Mouse (Mus musculus) CH12.LX (cell line): ENCODE data around the gene Ubc. TPM values are rescaled to one million over a fixed set of nuclear protein-coding genes. Genes with fewer than 3 reads are reported as not detected.

ENCODE experiments used
- DNase-seq: peaks from one replicate; pipeline ENCODE4 v3.0.0-alpha.2; 2013; ENCODE audit errors: extremely low read depth
- H3K27ac ChIP-seq: 2 replicates; pipeline ENCODE4 v1.5.1; 2012; ENCODE audit warnings: low read depth, mild to moderate bottlenecking, control low read depth, moderate library complexity; ENCODE audit not compliant: insufficient read depth
- H3K27me3 ChIP-seq: replicated peaks from 2 replicates; pipeline ENCODE3; 2012; ENCODE audit warnings: inconsistent platforms
- H3K36me3 ChIP-seq, 2 experiments: replicated peaks in 1 of 2; 2 replicates each; pipeline versions ENCODE3 to v1.6.1; 2012; ENCODE audit warnings: inconsistent platforms in 1 of 2, low read length in 1 of 2, mild to moderate bottlenecking in 1 of 2, mixed read lengths in 1 of 2, moderate library complexity in 1 of 2; ENCODE audit not compliant: control insufficient read depth in 1 of 2, insufficient read depth in 1 of 2
- H3K4me1 ChIP-seq, 2 experiments: 2 replicates each; pipeline ENCODE4 v1.6.1; 2012; ENCODE audit warnings: inconsistent platforms in 1 of 2, moderate library complexity in 1 of 2; ENCODE audit not compliant: insufficient read depth in 2 of 2, control insufficient read depth in 1 of 2
- H3K4me2 ChIP-seq: 2 replicates; pipeline ENCODE4 v1.6.1; 2012; ENCODE audit warnings: low read depth, mild to moderate bottlenecking, control low read depth; ENCODE audit not compliant: poor library complexity, insufficient read depth, severe bottlenecking
- H3K4me3 ChIP-seq, 3 experiments: fragments of 150-350 bp in 1 of 3; sonication (generic) in 1 of 3; replicated peaks in 1 of 3; 2 replicates each; pipeline versions ENCODE3 to v1.5.1; 2011 to 2012; ENCODE audit warnings: low read depth in 2 of 3, low read length in 2 of 3, mild to moderate bottlenecking in 2 of 3, moderate library complexity in 2 of 3, control low read depth in 1 of 3, improper control_type of control experiment in 1 of 3, inconsistent platforms in 1 of 3, mixed read lengths in 1 of 3; ENCODE audit not compliant: poor library complexity in 1 of 3
- H3K79me2 ChIP-seq: replicated peaks from 2 replicates; pipeline ENCODE4 v1.6.1; 2012; ENCODE audit warnings: mild to moderate bottlenecking, moderate library complexity; ENCODE audit not compliant: control insufficient read depth, poor library complexity, insufficient read depth, severe bottlenecking; ENCODE audit errors: extremely low read depth
- H3K9ac ChIP-seq: 2 replicates; pipeline ENCODE4 v1.6.1; 2012; ENCODE audit warnings: low read depth, mild to moderate bottlenecking, control low read depth, moderate library complexity; ENCODE audit not compliant: insufficient read depth
- H3K9me3 ChIP-seq: replicated peaks from 2 replicates; pipeline ENCODE3; 2012; ENCODE audit warnings: low read length, inconsistent platforms, mixed read lengths
- BHLHE40 ChIP-seq: IDR thresholded peaks from 2 replicates; pipeline ENCODE4 v1.6.1; 2011; ENCODE audit warnings: mild to moderate bottlenecking, low read depth, low read length, improper control_type of control experiment
- CHD1 ChIP-seq: IDR thresholded peaks from 2 replicates; pipeline ENCODE4 v1.6.1; 2012; ENCODE audit warnings: low read depth, low read length, improper control_type of control experiment, inconsistent platforms
- CHD2 ChIP-seq: IDR thresholded peaks from 2 replicates; pipeline ENCODE4 v1.6.1; 2011; ENCODE audit warnings: low read length, improper control_type of control experiment
- CTCF ChIP-seq, 2 experiments: IDR thresholded peaks in 1 of 2; conservative IDR thresholded peaks in 1 of 2; 2 replicates each; pipeline ENCODE4 v1.5.1; 2011 to 2012; ENCODE audit warnings: low read depth in 2 of 2, low read length in 2 of 2, improper control_type of control experiment in 1 of 2, inconsistent platforms in 1 of 2, mild to moderate bottlenecking in 1 of 2, moderate library complexity in 1 of 2
- E2F4 ChIP-seq: IDR thresholded peaks from 2 replicates; pipeline ENCODE4 v1.6.1; 2011; ENCODE audit warnings: low read depth, low read length, improper control_type of control experiment; ENCODE audit not compliant: insufficient replicate concordance
- ELF1 ChIP-seq: IDR thresholded peaks from 2 replicates; pipeline ENCODE4 v1.6.1; 2014; ENCODE audit warnings: low read depth, mild to moderate bottlenecking, inconsistent platforms, low read length, improper control_type of control experiment
- EP300 ChIP-seq: IDR thresholded peaks from 2 replicates; pipeline ENCODE4 v1.6.1; 2011; ENCODE audit warnings: low read length, improper control_type of control experiment
- ETS1 ChIP-seq: conservative IDR thresholded peaks from 2 replicates; pipeline ENCODE4 v1.6.1; 2012; ENCODE audit warnings: low read depth, mild to moderate bottlenecking, inconsistent platforms, low read length, improper control_type of control experiment, moderate library complexity
- GABPA ChIP-seq: IDR thresholded peaks from 2 replicates; pipeline ENCODE4 v1.6.1; 2012; ENCODE audit warnings: low read depth, low read length, improper control_type of control experiment, inconsistent platforms; ENCODE audit not compliant: insufficient replicate concordance
- HCFC1 ChIP-seq: IDR thresholded peaks from 2 replicates; pipeline ENCODE4 v1.6.1; 2012; ENCODE audit warnings: low read depth, mild to moderate bottlenecking, inconsistent platforms, low read length, improper control_type of control experiment
- IRF4 ChIP-seq: IDR thresholded peaks from 2 replicates; pipeline ENCODE4 v1.6.1; 2014; ENCODE audit warnings: low read depth, mild to moderate bottlenecking, inconsistent platforms, low read length, improper control_type of control experiment
- JUN ChIP-seq: IDR thresholded peaks from 2 replicates; pipeline ENCODE4 v1.6.1; 2011; ENCODE audit warnings: low read depth, mild to moderate bottlenecking, low read length, improper control_type of control experiment, moderate library complexity; ENCODE audit not compliant: insufficient read depth
- JUND ChIP-seq: conservative IDR thresholded peaks from 2 replicates; pipeline ENCODE4 v1.6.1; 2011; ENCODE audit warnings: low read depth, low read length, improper control_type of control experiment
- KAT2A ChIP-seq: IDR thresholded peaks from 2 replicates; pipeline ENCODE4 v1.6.1; 2012; ENCODE audit warnings: low read length, improper control_type of control experiment, inconsistent platforms; ENCODE audit not compliant: insufficient replicate concordance
- MAFK ChIP-seq: IDR thresholded peaks from 2 replicates; pipeline ENCODE4 v1.6.1; 2011; ENCODE audit warnings: low read length, improper control_type of control experiment; ENCODE audit not compliant: insufficient replicate concordance
- MAX ChIP-seq: IDR thresholded peaks from 2 replicates; pipeline ENCODE4 v1.6.1; 2011; ENCODE audit warnings: low read length, improper control_type of control experiment
- MAZ ChIP-seq: IDR thresholded peaks from 2 replicates; pipeline ENCODE4 v1.6.1; 2012; ENCODE audit warnings: low read depth, mild to moderate bottlenecking, inconsistent platforms, low read length, improper control_type of control experiment, moderate library complexity
- MEF2A ChIP-seq: IDR thresholded peaks from 2 replicates; pipeline ENCODE4 v1.6.1; 2014; ENCODE audit warnings: low read depth, mild to moderate bottlenecking, inconsistent platforms, low read length, improper control_type of control experiment, borderline replicate concordance
- MXI1 ChIP-seq: IDR thresholded peaks from 2 replicates; pipeline ENCODE4 v1.6.1; 2011; ENCODE audit warnings: mild to moderate bottlenecking, low read depth, low read length, improper control_type of control experiment
- MYC ChIP-seq: IDR thresholded peaks from 2 replicates; pipeline ENCODE4 v1.6.1; 2011; ENCODE audit warnings: low read depth, mild to moderate bottlenecking, improper control_type of control experiment, low read length
- NELFE ChIP-seq: IDR thresholded peaks from 2 replicates; pipeline ENCODE4 v1.6.1; 2011; ENCODE audit warnings: low read depth, low read length, improper control_type of control experiment
- NRF1 ChIP-seq: IDR thresholded peaks from 2 replicates; pipeline ENCODE4 v1.6.1; 2014; ENCODE audit warnings: low read depth, mild to moderate bottlenecking, inconsistent platforms, low read length, improper control_type of control experiment, moderate library complexity
- PAX5 ChIP-seq: IDR thresholded peaks from 2 replicates; pipeline ENCODE4 v1.6.1; 2012; ENCODE audit warnings: low read length, inconsistent platforms, mixed read lengths
- POLR2A ChIP-seq: IDR thresholded peaks from 2 replicates; pipeline ENCODE4 v1.6.1; 2011; ENCODE audit warnings: low read depth, mild to moderate bottlenecking, improper control_type of control experiment, low read length
- POLR2AphosphoS2 ChIP-seq: IDR thresholded peaks from 2 replicates; pipeline ENCODE4 v1.6.1; 2011; ENCODE audit warnings: low read depth, low read length, improper control_type of control experiment
- RAD21 ChIP-seq: IDR thresholded peaks from 2 replicates; pipeline ENCODE4 v1.6.1; 2011; ENCODE audit warnings: low read depth, mild to moderate bottlenecking, low read length, improper control_type of control experiment, moderate library complexity
- RCOR1 ChIP-seq: conservative IDR thresholded peaks from 2 replicates; pipeline ENCODE4 v1.6.1; 2012; ENCODE audit warnings: low read depth, mild to moderate bottlenecking, inconsistent platforms, low read length, improper control_type of control experiment
- SIN3A ChIP-seq: IDR thresholded peaks from 2 replicates; pipeline ENCODE4 v1.6.1; 2012; ENCODE audit warnings: low read length, improper control_type of control experiment, inconsistent platforms
- SMC3 ChIP-seq: IDR thresholded peaks from 2 replicates; pipeline ENCODE4 v1.6.1; 2011; ENCODE audit warnings: low read depth, low read length, improper control_type of control experiment
- TBP ChIP-seq: conservative IDR thresholded peaks from 2 replicates; pipeline ENCODE4 v1.6.1; 2011; ENCODE audit warnings: low read depth, low read length, improper control_type of control experiment
- TCF12 ChIP-seq: IDR thresholded peaks from 2 replicates; pipeline ENCODE4 v1.6.1; 2014; ENCODE audit warnings: low read depth, mild to moderate bottlenecking, inconsistent platforms, low read length, improper control_type of control experiment
- UBTF ChIP-seq: IDR thresholded peaks from 2 replicates; pipeline ENCODE4 v1.6.1; 2012; ENCODE audit warnings: low read depth, mild to moderate bottlenecking, inconsistent platforms, low read length, improper control_type of control experiment, moderate library complexity
- USF1 ChIP-seq: IDR thresholded peaks from 2 replicates; pipeline ENCODE4 v1.6.1; 2014; ENCODE audit warnings: low read depth, mild to moderate bottlenecking, inconsistent platforms, low read length, improper control_type of control experiment
- USF2 ChIP-seq: conservative IDR thresholded peaks from 2 replicates; pipeline ENCODE4 v1.6.1; 2011; ENCODE audit warnings: low read depth, low read length, improper control_type of control experiment
- ZC3H11A ChIP-seq: IDR thresholded peaks from 2 replicates; pipeline ENCODE4 v1.6.1; 2012; ENCODE audit warnings: low read depth, mild to moderate bottlenecking, inconsistent platforms, low read length, improper control_type of control experiment
- ZKSCAN1 ChIP-seq: IDR thresholded peaks from 2 replicates; pipeline ENCODE4 v1.6.1; 2012; ENCODE audit warnings: low read depth, inconsistent platforms, low read length, improper control_type of control experiment, borderline replicate concordance
- ZMIZ1 ChIP-seq: IDR thresholded peaks from 2 replicates; pipeline ENCODE4 v1.6.1; 2012; ENCODE audit warnings: low read depth, mild to moderate bottlenecking, inconsistent platforms, low read length, improper control_type of control experiment
- ZNF384 ChIP-seq: IDR thresholded peaks from 2 replicates; pipeline ENCODE4 v1.6.1; 2012; ENCODE audit warnings: low read depth, low read length, improper control_type of control experiment, inconsistent platforms
- dilution Hi-C: fragments of 300-500 bp; cut with MboI; formaldehyde crosslinking; loops from 2 replicates; pipeline ENCODE4 v1.14.3; 2020; ENCODE audit warnings: low sequenced_read_pairs; ENCODE audit not compliant: extremely low pct_unique_long_range_greater_than_20kb, extremely low pct_ligation_motif_present
- in situ Hi-C: fragments of 300-500 bp; cut with MboI; formaldehyde crosslinking; loops from 3 replicates; pipeline ENCODE4 v1.14.3; 2019; ENCODE audit warnings: low sequenced_read_pairs, low pct_ligation_motif_present, low pct_unique_long_range_greater_than_20kb, mixed read lengths
- polyA plus RNA-seq: library from polyadenylated mRNA; unstranded; fragments of >175 nt; gene quantifications from 2 replicates; pipeline ENCODE4 v1.2.1, GENCODE M21; 2012; ENCODE audit warnings: low read depth; ENCODE audit not compliant: insufficient read length
- total RNA-seq, 2 experiments: library from RNA; depleted of rRNA; stranded (reverse); fragments of 300-350 nt in 1 of 2; fragments of >200 nt in 1 of 2; gene quantifications; 2 replicates each; pipeline ENCODE4 v1.2.3; 2012 to 2014

Gene Ubc
- total and polyA plus RNA-seq, 3 experiments, result 466 to 803 (median 656) TPM

- Histone ChIP-seq H3K79me2 (no peaks in the 10 kb centered on the region), H3K9ac (no peak overlapping the region), H3K36me3 (no peaks in the 10 kb centered on the region), H3K9me3 (peaks cover 20% of the 10 kb centered on the region), H3K4me2 (peak overlapping the region; percentile 90), H3K4me3 (peak overlapping the region in 2 of 3 experiments; percentile 16 to 30), H3K4me1 (peaks cover 5 to 36% of the 10 kb centered on the region in 2 experiments; a peak in 3 of 4 replicates), H3K27me3 (no peaks in the 10 kb centered on the region), H3K27ac (no peak overlapping the region)
- in situ Hi-C loops, result loop anchor here (5.0 kb wide), 1 partner anchor 85 kb away; no protein-coding TSS in a partner anchor
- TF ChIP-seq RCOR1 (no peak; the same call in 1 of the 2 replicates), POLR2A (no peak), MYC (no peak), JUND (no peak), IRF4 (peak; percentile 60; the same call in 1 of the 2 replicates), EP300 (no peak), NELFE (no peak), KAT2A (no peak), MAFK (no peak), ELF1 (0 out of 2 replicates have a peak, but pooled peaks have one; percentile 27), MXI1 (peak; percentile 39; the same call in 1 of the 2 replicates), CHD1 (no peak), HCFC1 (no peak), TCF12 (no peak), POLR2AphosphoS2 (no peak), CHD2 (no peak), BHLHE40 (no peak), MAX (no peak), USF2 (no peak), E2F4 (no peak), USF1 (no peak), PAX5 (no peak), SIN3A (peak; percentile 25; the same call in 1 of the 2 replicates), ETS1 (peak; percentile 46), CTCF (conservative IDR thresholded peaks at IDR 0.05 in 1 of 2, IDR thresholded peaks at IDR 0.05 in 1 of 2; ENCODE audit: low read depth in 2 of 2, low read length in 2 of 2) (no peak), RAD21 (no peak), UBTF (no peak), GABPA (no peak), ZC3H11A (no peak), TBP (no peak), MAZ (no peak), SMC3 (no peak), JUN (no peak), ZNF384 (peak; percentile 76), ZMIZ1 (no peak), ZKSCAN1 (no peak), NRF1 (no peak), MEF2A (0 out of 2 replicates have a peak, but pooled peaks have one; percentile 32)
- dilution Hi-C loops, result no loop called here
- DNase-seq, result peak; percentile 63
Measured at GRCm38 (mm10) chr5:125357543-125358269, 32.3 kb downstream of the Ubc start.
